Mouse (Mus musculus) urinary bladder, postnatal 36 days (tissue): ENCODE measurements around the gene Nenf.

ENCODE experiments used
- DNase-seq, 2 experiments: peaks; one replicate each; pipeline ENCODE4 v3.0.0; 2022; ENCODE audit warnings: low spot score in 2 of 2, mixed read lengths in 1 of 2

Nenf gene

GRCm38 (mm10) chr1:191318686-191319085, 692 bp upstream of the Nenf start:
- peak in 1 of 2 experiments; percentile 37 for DNase-seq

GRCm38 (mm10) chr1:191316818-191317217, 1.2 kb downstream of the Nenf start:
- no peak for DNase-seq

GRCm38 (mm10) chr1:191313926-191314325, 4.1 kb downstream of the Nenf start:
- no peak for DNase-seq

- DNase-seq, result no peak
Measured at GRCm38 (mm10) chr1:191313158-191313557, 4.8 kb downstream of the Nenf start.

- DNase-seq, result peak; percentile 81 to 85
Measured at GRCm38 (mm10) chr1:191312513-191312941, 5.5 kb downstream of the Nenf start.

GRCm38 (mm10) chr1:191311296-191311898, 6.6 kb downstream of the Nenf start:
- no peak for DNase-seq

- DNase-seq, result no peak
Measured at GRCm38 (mm10) chr1:191307766-191308455, 10.1 kb downstream of the Nenf start.

- DNase-seq, result no peak
Measured at GRCm38 (mm10) chr1:191306316-191306715, 11.7 kb downstream of the Nenf start.

GRCm38 (mm10) chr1:191305610-191306009, 12.4 kb downstream of the Nenf start:
- no peak for DNase-seq

GRCm38 (mm10) chr1:191304216-191304615, 13.8 kb downstream of the Nenf start:
- no peak for DNase-seq

GRCm38 (mm10) chr1:191303736-191304135, 14.3 kb downstream of the Nenf start:
- DNase-seq, result no peak

GRCm38 (mm10) chr1:191301903-191302302, 16.1 kb downstream of the Nenf start:
- DNase-seq, result no peak

- no peak for DNase-seq
Measured at GRCm38 (mm10) chr1:191299215-191299942, 18.6 kb downstream of the Nenf start.

- DNase-seq, result no peak
Measured at GRCm38 (mm10) chr1:191298304-191298703, 19.7 kb downstream of the Nenf start.

GRCm38 (mm10) chr1:191296445-191296844, 21.5 kb downstream of the Nenf start:
- peak in 1 of 2 experiments; percentile 55 for DNase-seq

- no peak for DNase-seq
Measured at GRCm38 (mm10) chr1:191295784-191296183, 22.2 kb downstream of the Nenf start.

GRCm38 (mm10) chr1:191293996-191294795, 23.8 kb downstream of the Nenf start:
- no peak for DNase-seq

GRCm38 (mm10) chr1:191293051-191293450, 24.9 kb downstream of the Nenf start:
- no peak for DNase-seq

GRCm38 (mm10) chr1:191292348-191292747, 25.6 kb downstream of the Nenf start:
- DNase-seq, result peak in 1 of 2 experiments; percentile 64

GRCm38 (mm10) chr1:191288762-191289161, 29.2 kb downstream of the Nenf start:
- peak in 1 of 2 experiments; percentile 50 for DNase-seq

- DNase-seq, result no peak
Measured at GRCm38 (mm10) chr1:191284502-191284901, 33.5 kb downstream of the Nenf start.
